Mouse (Mus musculus) CH12.LX (cell line): ENCODE data around the gene Itpr2. TPM values are rescaled to one million over a fixed set of nuclear protein-coding genes. Genes with fewer than 3 reads are reported as not detected.

Source experiments
- DNase-seq: peaks from one replicate; pipeline ENCODE4 v3.0.0-alpha.2; 2013; ENCODE audit errors: extremely low read depth
- H3K27ac ChIP-seq: 2 replicates; pipeline ENCODE4 v1.5.1; 2012; ENCODE audit warnings: low read depth, mild to moderate bottlenecking, control low read depth, moderate library complexity; ENCODE audit not compliant: insufficient read depth
- H3K27me3 ChIP-seq: replicated peaks from 2 replicates; pipeline ENCODE3; 2012; ENCODE audit warnings: inconsistent platforms
- H3K36me3 ChIP-seq, 2 experiments: replicated peaks in 1 of 2; 2 replicates each; pipeline versions ENCODE3 to v1.6.1; 2012; ENCODE audit warnings: inconsistent platforms in 1 of 2, low read length in 1 of 2, mild to moderate bottlenecking in 1 of 2, mixed read lengths in 1 of 2, moderate library complexity in 1 of 2; ENCODE audit not compliant: control insufficient read depth in 1 of 2, insufficient read depth in 1 of 2
- H3K4me1 ChIP-seq, 2 experiments: 2 replicates each; pipeline ENCODE4 v1.6.1; 2012; ENCODE audit warnings: inconsistent platforms in 1 of 2, moderate library complexity in 1 of 2; ENCODE audit not compliant: insufficient read depth in 2 of 2, control insufficient read depth in 1 of 2
- H3K4me2 ChIP-seq: 2 replicates; pipeline ENCODE4 v1.6.1; 2012; ENCODE audit warnings: low read depth, mild to moderate bottlenecking, control low read depth; ENCODE audit not compliant: poor library complexity, insufficient read depth, severe bottlenecking
- H3K4me3 ChIP-seq, 3 experiments: fragments of 150-350 bp in 1 of 3; sonication (generic) in 1 of 3; replicated peaks in 1 of 3; 2 replicates each; pipeline versions ENCODE3 to v1.5.1; 2011 to 2012; ENCODE audit warnings: low read depth in 2 of 3, low read length in 2 of 3, mild to moderate bottlenecking in 2 of 3, moderate library complexity in 2 of 3, control low read depth in 1 of 3, improper control_type of control experiment in 1 of 3, inconsistent platforms in 1 of 3, mixed read lengths in 1 of 3; ENCODE audit not compliant: poor library complexity in 1 of 3
- H3K79me2 ChIP-seq: replicated peaks from 2 replicates; pipeline ENCODE4 v1.6.1; 2012; ENCODE audit warnings: mild to moderate bottlenecking, moderate library complexity; ENCODE audit not compliant: control insufficient read depth, poor library complexity, insufficient read depth, severe bottlenecking; ENCODE audit errors: extremely low read depth
- H3K9ac ChIP-seq: 2 replicates; pipeline ENCODE4 v1.6.1; 2012; ENCODE audit warnings: low read depth, mild to moderate bottlenecking, control low read depth, moderate library complexity; ENCODE audit not compliant: insufficient read depth
- H3K9me3 ChIP-seq: replicated peaks from 2 replicates; pipeline ENCODE3; 2012; ENCODE audit warnings: low read length, inconsistent platforms, mixed read lengths
- BHLHE40 ChIP-seq: IDR thresholded peaks from 2 replicates; pipeline ENCODE4 v1.6.1; 2011; ENCODE audit warnings: mild to moderate bottlenecking, low read depth, low read length, improper control_type of control experiment
- CHD1 ChIP-seq: IDR thresholded peaks from 2 replicates; pipeline ENCODE4 v1.6.1; 2012; ENCODE audit warnings: low read depth, low read length, improper control_type of control experiment, inconsistent platforms
- E2F4 ChIP-seq: IDR thresholded peaks from 2 replicates; pipeline ENCODE4 v1.6.1; 2011; ENCODE audit warnings: low read depth, low read length, improper control_type of control experiment; ENCODE audit not compliant: insufficient replicate concordance
- ELF1 ChIP-seq: IDR thresholded peaks from 2 replicates; pipeline ENCODE4 v1.6.1; 2014; ENCODE audit warnings: low read depth, mild to moderate bottlenecking, inconsistent platforms, low read length, improper control_type of control experiment
- EP300 ChIP-seq: IDR thresholded peaks from 2 replicates; pipeline ENCODE4 v1.6.1; 2011; ENCODE audit warnings: low read length, improper control_type of control experiment
- GABPA ChIP-seq: IDR thresholded peaks from 2 replicates; pipeline ENCODE4 v1.6.1; 2012; ENCODE audit warnings: low read depth, low read length, improper control_type of control experiment, inconsistent platforms; ENCODE audit not compliant: insufficient replicate concordance
- HCFC1 ChIP-seq: IDR thresholded peaks from 2 replicates; pipeline ENCODE4 v1.6.1; 2012; ENCODE audit warnings: low read depth, mild to moderate bottlenecking, inconsistent platforms, low read length, improper control_type of control experiment
- IRF4 ChIP-seq: IDR thresholded peaks from 2 replicates; pipeline ENCODE4 v1.6.1; 2014; ENCODE audit warnings: low read depth, mild to moderate bottlenecking, inconsistent platforms, low read length, improper control_type of control experiment
- JUN ChIP-seq: IDR thresholded peaks from 2 replicates; pipeline ENCODE4 v1.6.1; 2011; ENCODE audit warnings: low read depth, mild to moderate bottlenecking, low read length, improper control_type of control experiment, moderate library complexity; ENCODE audit not compliant: insufficient read depth
- JUND ChIP-seq: conservative IDR thresholded peaks from 2 replicates; pipeline ENCODE4 v1.6.1; 2011; ENCODE audit warnings: low read depth, low read length, improper control_type of control experiment
- KAT2A ChIP-seq: IDR thresholded peaks from 2 replicates; pipeline ENCODE4 v1.6.1; 2012; ENCODE audit warnings: low read length, improper control_type of control experiment, inconsistent platforms; ENCODE audit not compliant: insufficient replicate concordance
- MAFK ChIP-seq: IDR thresholded peaks from 2 replicates; pipeline ENCODE4 v1.6.1; 2011; ENCODE audit warnings: low read length, improper control_type of control experiment; ENCODE audit not compliant: insufficient replicate concordance
- MAX ChIP-seq: IDR thresholded peaks from 2 replicates; pipeline ENCODE4 v1.6.1; 2011; ENCODE audit warnings: low read length, improper control_type of control experiment
- MEF2A ChIP-seq: IDR thresholded peaks from 2 replicates; pipeline ENCODE4 v1.6.1; 2014; ENCODE audit warnings: low read depth, mild to moderate bottlenecking, inconsistent platforms, low read length, improper control_type of control experiment, borderline replicate concordance
- MYC ChIP-seq: IDR thresholded peaks from 2 replicates; pipeline ENCODE4 v1.6.1; 2011; ENCODE audit warnings: low read depth, mild to moderate bottlenecking, improper control_type of control experiment, low read length
- NELFE ChIP-seq: IDR thresholded peaks from 2 replicates; pipeline ENCODE4 v1.6.1; 2011; ENCODE audit warnings: low read depth, low read length, improper control_type of control experiment
- NRF1 ChIP-seq: IDR thresholded peaks from 2 replicates; pipeline ENCODE4 v1.6.1; 2014; ENCODE audit warnings: low read depth, mild to moderate bottlenecking, inconsistent platforms, low read length, improper control_type of control experiment, moderate library complexity
- POLR2A ChIP-seq: IDR thresholded peaks from 2 replicates; pipeline ENCODE4 v1.6.1; 2011; ENCODE audit warnings: low read depth, mild to moderate bottlenecking, improper control_type of control experiment, low read length
- POLR2AphosphoS2 ChIP-seq: IDR thresholded peaks from 2 replicates; pipeline ENCODE4 v1.6.1; 2011; ENCODE audit warnings: low read depth, low read length, improper control_type of control experiment
- RCOR1 ChIP-seq: conservative IDR thresholded peaks from 2 replicates; pipeline ENCODE4 v1.6.1; 2012; ENCODE audit warnings: low read depth, mild to moderate bottlenecking, inconsistent platforms, low read length, improper control_type of control experiment
- SMC3 ChIP-seq: IDR thresholded peaks from 2 replicates; pipeline ENCODE4 v1.6.1; 2011; ENCODE audit warnings: low read depth, low read length, improper control_type of control experiment
- TBP ChIP-seq: conservative IDR thresholded peaks from 2 replicates; pipeline ENCODE4 v1.6.1; 2011; ENCODE audit warnings: low read depth, low read length, improper control_type of control experiment
- UBTF ChIP-seq: IDR thresholded peaks from 2 replicates; pipeline ENCODE4 v1.6.1; 2012; ENCODE audit warnings: low read depth, mild to moderate bottlenecking, inconsistent platforms, low read length, improper control_type of control experiment, moderate library complexity
- USF1 ChIP-seq: IDR thresholded peaks from 2 replicates; pipeline ENCODE4 v1.6.1; 2014; ENCODE audit warnings: low read depth, mild to moderate bottlenecking, inconsistent platforms, low read length, improper control_type of control experiment
- ZC3H11A ChIP-seq: IDR thresholded peaks from 2 replicates; pipeline ENCODE4 v1.6.1; 2012; ENCODE audit warnings: low read depth, mild to moderate bottlenecking, inconsistent platforms, low read length, improper control_type of control experiment
- ZMIZ1 ChIP-seq: IDR thresholded peaks from 2 replicates; pipeline ENCODE4 v1.6.1; 2012; ENCODE audit warnings: low read depth, mild to moderate bottlenecking, inconsistent platforms, low read length, improper control_type of control experiment
- ZNF384 ChIP-seq: IDR thresholded peaks from 2 replicates; pipeline ENCODE4 v1.6.1; 2012; ENCODE audit warnings: low read depth, low read length, improper control_type of control experiment, inconsistent platforms
- dilution Hi-C: fragments of 300-500 bp; cut with MboI; formaldehyde crosslinking; loops from 2 replicates; pipeline ENCODE4 v1.14.3; 2020; ENCODE audit warnings: low sequenced_read_pairs; ENCODE audit not compliant: extremely low pct_unique_long_range_greater_than_20kb, extremely low pct_ligation_motif_present
- in situ Hi-C: fragments of 300-500 bp; cut with MboI; formaldehyde crosslinking; loops from 3 replicates; pipeline ENCODE4 v1.14.3; 2019; ENCODE audit warnings: low sequenced_read_pairs, low pct_ligation_motif_present, low pct_unique_long_range_greater_than_20kb, mixed read lengths
- polyA plus RNA-seq: library from polyadenylated mRNA; unstranded; fragments of >175 nt; gene quantifications from 2 replicates; pipeline ENCODE4 v1.2.1, GENCODE M21; 2012; ENCODE audit warnings: low read depth; ENCODE audit not compliant: insufficient read length
- total RNA-seq, 2 experiments: library from RNA; depleted of rRNA; stranded (reverse); fragments of 300-350 nt in 1 of 2; fragments of >200 nt in 1 of 2; gene quantifications; 2 replicates each; pipeline ENCODE4 v1.2.3; 2012 to 2014

Itpr2 gene
- total and polyA plus RNA-seq, 3 experiments: 3.5 to 8.9 (median 4.4) TPM

GRCm38 (mm10) chr6:146072842-146073241 is 429.2 kb downstream of the Itpr2 start:
- Histone ChIP-seq H3K4me2 (no peak overlapping the region), H3K27me3 (no peaks in the 10 kb centered on the region), H3K27ac (no peak overlapping the region), H3K9ac (no peak overlapping the region), H3K4me3 (no peak overlapping the region), H3K79me2 (no peaks in the 10 kb centered on the region), H3K4me1 (peaks cover 4 to 25% of the 10 kb centered on the region in 2 experiments), H3K9me3 (peaks cover 17% of the 10 kb centered on the region), H3K36me3 (no peaks in the 10 kb centered on the region)
- in situ Hi-C loops (no loop called here), dilution Hi-C loops (no loop called here)
- no peak for TF ChIP-seq EP300
- TF ChIP-seq MEF2A: no peak
- TF ChIP-seq KAT2A: no peak
- TF ChIP-seq E2F4: no peak
- no peak for TF ChIP-seq SMC3
- TF ChIP-seq JUND: no peak
- no peak for TF ChIP-seq GABPA
- TF ChIP-seq CHD1: no peak
- no peak for TF ChIP-seq RCOR1
- no peak for TF ChIP-seq JUN
- TF ChIP-seq ZC3H11A: no peak
- no peak for TF ChIP-seq MAX
- TF ChIP-seq NELFE: no peak
- no peak for TF ChIP-seq MYC
- TF ChIP-seq USF1: no peak
- TF ChIP-seq UBTF: no peak
- TF ChIP-seq ZMIZ1: no peak
- TF ChIP-seq TBP: no peak
- no peak for TF ChIP-seq NRF1
- no peak for DNase-seq

GRCm38 (mm10) chr6:146071883-146072282 is 430.1 kb downstream of the Itpr2 start:
- TF ChIP-seq UBTF (no peak), ZC3H11A (no peak), MYC (no peak), MAX (no peak), HCFC1 (no peak), NRF1 (no peak), RCOR1 (no peak), BHLHE40 (no peak), POLR2A (no peak), POLR2AphosphoS2 (no peak), JUN (no peak), GABPA (no peak), IRF4 (no peak), USF1 (no peak), MEF2A (no peak), ELF1 (no peak), ZNF384 (no peak), MAFK (no peak)
- H3K27ac ChIP-seq: no peak overlapping the region
- H3K36me3 ChIP-seq: no peaks in the 10 kb centered on the region
- peaks cover 17% of the 10 kb centered on the region for H3K9me3 ChIP-seq
- no peak overlapping the region for H3K9ac ChIP-seq
- no peaks in the 10 kb centered on the region for H3K79me2 ChIP-seq
- H3K4me2 ChIP-seq: no peak overlapping the region
- no peak for DNase-seq
- H3K4me3 ChIP-seq: no peak overlapping the region
- dilution Hi-C loops (no loop called here), in situ Hi-C loops (no loop called here)
- no peaks in the 10 kb centered on the region for H3K27me3 ChIP-seq
- H3K4me1 ChIP-seq: peaks cover 4 to 16% of the 10 kb centered on the region in 2 experiments
